Mouse (Mus musculus): ENCODE results near the gene Gjb3.

DNA sequence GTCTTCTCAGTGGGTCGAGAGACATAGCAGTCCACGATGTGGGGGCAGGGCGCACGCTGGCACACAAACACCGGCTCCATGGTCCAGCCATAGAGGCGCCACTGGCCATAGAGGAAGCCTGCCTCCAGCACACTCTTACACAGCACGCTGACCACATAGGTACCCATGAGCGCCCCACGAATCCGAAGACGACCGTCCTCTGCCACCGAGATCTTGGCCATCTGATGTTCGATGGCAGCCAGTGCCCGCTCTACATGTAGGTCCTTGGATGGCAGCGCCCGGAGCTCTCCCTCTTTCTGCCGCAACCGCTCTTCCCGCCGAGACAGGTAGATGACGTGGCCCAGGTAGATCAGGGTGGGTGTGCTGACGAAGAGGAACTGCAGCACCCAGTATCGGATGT is 18.3 kb downstream of the Gjb3 start:
- TF ChIP-seq POLR2A (IDR thresholded peaks at IDR 0.05; ENCODE audit: borderline replicate concordance, extremely low read depth, insufficient read depth, insufficient read length, poor library complexity, severe bottlenecking) (no peak), CTCF (IDR thresholded peaks at IDR 0.05; ENCODE audit: borderline replicate concordance, extremely low read depth, insufficient read depth, insufficient read length) (no peak)

All from brain, embryonic 14.5 days (tissue).